20 mouse cellular contexts compared by ENCODE assay signal in genomic region chr17:9308507-9308906, GRCm38 (mm10).
DNase-seq lines count a peak whose midpoint lies in the region; ATAC-seq and TF ChIP-seq lines count a peak whose summit lies in the region.
"Had no signal": no experiment of that assay in that cellular context is flagged by ENCODE, and none has a peak within 500 bp of the region (broad histone marks: within the 10 kb centered on the region; RNA-seq: fewer than 3 reads in every experiment).

No protein-coding gene starts in this region.

- no peak overlapping the region for H3K27ac ChIP-seq in heart, adult 2 months
- no peak overlapping the region for H3K27ac ChIP-seq in midbrain, postnatal 0 days (ENCODE audit: low read depth, low read length)
- H3K27ac ChIP-seq in midbrain, embryonic 13.5 days = no peak overlapping the region
- H3K27ac ChIP-seq: embryonic facial prominence, embryonic 12.5 days; forebrain, embryonic 15.5 days; hindbrain, embryonic 15.5 days had no signal

- 71% methylated on average over 2 of the region's 2 CpGs for WGBS in heart, adult 2 months
- 40% methylated on average over 2 of the region's 2 CpGs for WGBS in midbrain, postnatal 0 days
- 19% methylated on average over 2 of the region's 2 CpGs for WGBS in midbrain, embryonic 13.5 days

- peak; percentile 11 for DNase-seq in cerebellum, adult 9-10 months
- DNase-seq in cerebellum, adult 9-11 months = no peak
- peak; percentile 57 for DNase-seq in heart, adult 11 months
- no peak for DNase-seq in heart, adult 2 months
- DNase-seq in midbrain, postnatal 0 days (ENCODE audit: low spot score) = peak; percentile 63
- peak; percentile 47 for DNase-seq in retina, postnatal 1 day
- no peak for DNase-seq in heart, adult 18-20 months
- DNase-seq: adrenal gland, postnatal 25 days; gastrocnemius, postnatal 36 days; kidney, adult 8-10 months had no signal

- no peak overlapping the region for H3K9ac ChIP-seq in heart, adult 2 months (ENCODE audit: low read depth, low read length)
- no peak overlapping the region for H3K9ac ChIP-seq in midbrain, postnatal 0 days (replicated peaks; ENCODE audit: low read length, poor library complexity, severe bottlenecking)
- H3K9ac ChIP-seq in midbrain, embryonic 13.5 days (replicated peaks) = no peak overlapping the region
- H3K9ac ChIP-seq: embryonic facial prominence, embryonic 12.5 days; forebrain, embryonic 15.5 days; heart, embryonic 12.5 days; hindbrain, embryonic 15.5 days had no signal

- no peaks in the 10 kb centered on the region for H3K79me2 ChIP-seq in heart, adult 2 months (replicated peaks; ENCODE audit: control insufficient read depth, insufficient read depth, low read length)

- H3K4me2 ChIP-seq in midbrain, postnatal 0 days (ENCODE audit: low read depth, low read length, poor library complexity, severe bottlenecking) = no peak overlapping the region
- H3K4me2 ChIP-seq in midbrain, embryonic 13.5 days (replicated peaks) = no peak overlapping the region
- H3K4me2 ChIP-seq: embryonic facial prominence, embryonic 12.5 days; forebrain, embryonic 15.5 days; heart, embryonic 12.5 days; hindbrain, embryonic 15.5 days had no signal

- H3K36me3 ChIP-seq in heart, adult 2 months (ENCODE audit: control insufficient read depth, insufficient read depth, low read length) = no peaks in the 10 kb centered on the region
- H3K36me3 ChIP-seq in midbrain, postnatal 0 days (ENCODE audit: insufficient read depth, low read length) = no peaks in the 10 kb centered on the region
- no peaks in the 10 kb centered on the region for H3K36me3 ChIP-seq in midbrain, embryonic 13.5 days
- H3K36me3 ChIP-seq: embryonic facial prominence, embryonic 12.5 days; forebrain, embryonic 15.5 days; heart, embryonic 12.5 days; hindbrain, embryonic 15.5 days had no signal

- no peak for TF ChIP-seq POLR2A in heart, adult 2 months (IDR thresholded peaks at IDR 0.05; ENCODE audit: insufficient read depth, low read depth, low read length)

- H3K4me1 ChIP-seq in heart, adult 2 months (ENCODE audit: control insufficient read depth, insufficient read depth, low read length) = no peaks in the 10 kb centered on the region
- H3K4me1 ChIP-seq in midbrain, postnatal 0 days (ENCODE audit: insufficient read depth, low read length) = no peaks in the 10 kb centered on the region
- no peaks in the 10 kb centered on the region for H3K4me1 ChIP-seq in midbrain, embryonic 13.5 days (replicated peaks)
- H3K4me1 ChIP-seq: embryonic facial prominence, embryonic 12.5 days; forebrain, embryonic 15.5 days; heart, embryonic 12.5 days; hindbrain, embryonic 15.5 days had no signal

- intact Hi-C loops in heart, adult 2 months (cut with DNase I) = no loop called here

- H3K27me3 ChIP-seq in heart, adult 2 months (ENCODE audit: control insufficient read depth, insufficient read depth, low read length) = no peaks in the 10 kb centered on the region
- no peaks in the 10 kb centered on the region for H3K27me3 ChIP-seq in midbrain, postnatal 0 days (ENCODE audit: insufficient read depth, low read length)
- H3K27me3 ChIP-seq in midbrain, embryonic 13.5 days = no peaks in the 10 kb centered on the region
- H3K27me3 ChIP-seq: CH12.LX; embryonic facial prominence, embryonic 12.5 days; forebrain, embryonic 15.5 days; heart, embryonic 12.5 days; hindbrain, embryonic 15.5 days had no signal

- H3K4me3 ChIP-seq in heart, adult 2 months = no peak overlapping the region
- no peak overlapping the region for H3K4me3 ChIP-seq in midbrain, postnatal 0 days (ENCODE audit: low read depth, low read length)
- H3K4me3 ChIP-seq in midbrain, embryonic 13.5 days (replicated peaks) = no peak overlapping the region
- H3K4me3 ChIP-seq: embryonic facial prominence, embryonic 12.5 days; forebrain, embryonic 15.5 days; heart, embryonic 12.5 days; hindbrain, embryonic 15.5 days had no signal

- no peak for TF ChIP-seq CTCF in heart, adult 2 months (IDR thresholded peaks at IDR 0.05)
- no peak for TF ChIP-seq CTCF in midbrain, postnatal 0 days (IDR thresholded peaks at IDR 0.05)

- TF ChIP-seq EP300 in heart, adult 2 months (IDR thresholded peaks at IDR 0.05; ENCODE audit: insufficient read depth, low read depth, low read length) = no peak

- no peak for ATAC-seq in midbrain, postnatal 0 days (ENCODE audit: low FRiP score)
- no peak for ATAC-seq in midbrain, embryonic 13.5 days
- ATAC-seq: activated CD4-positive, CD25-positive, alpha-beta regulatory T cell, adult 4 months; forebrain, embryonic 15.5 days; inflammation-experienced regulatory T-cells, adult 6 months; intestine, postnatal 0 days; Patski had no signal

- H3K9me3 ChIP-seq in midbrain, postnatal 0 days (ENCODE audit: low read length) = no peaks in the 10 kb centered on the region
- H3K9me3 ChIP-seq in midbrain, embryonic 13.5 days = no peaks in the 10 kb centered on the region
- H3K9me3 ChIP-seq: embryonic facial prominence, embryonic 12.5 days; forebrain, embryonic 15.5 days; heart, embryonic 12.5 days; hindbrain, embryonic 15.5 days had no signal

Comparison
In these comparisons a context has a peak if more than half of its experiments do, and no peak if none do; other contexts are left out.
1. DNase-seq: peak in cerebellum, adult 9-10 months (single experiment), heart, adult 11 months (single experiment), midbrain, postnatal 0 days (single experiment) and retina, postnatal 1 day (single experiment); none in cerebellum, adult 9-11 months (single experiment), heart, adult 2 months (0 of 2) and heart, adult 18-20 months (0 of 2).